Mouse (Mus musculus): ENCODE results near the gene Bcl9l. TPM values are rescaled to one million over a fixed set of nuclear protein-coding genes. Genes with fewer than 3 reads are reported as not detected.

Bcl9l gene
- total and polyA plus RNA-seq, 2 experiments from 2014 or later: 10.4 to 61.1 TPM

- Histone ChIP-seq H3K4me3 (ENCODE audit: low read depth, low read length) (no peak overlapping the region), H3K9ac (replicated peaks; ENCODE audit: low read length, poor library complexity, severe bottlenecking) (peak overlapping the region; percentile 33; the same call in 1 of the 2 replicates), H3K4me1 (ENCODE audit: insufficient read depth, low read length) (peaks cover 66% of the 10 kb centered on the region), H3K27me3 (ENCODE audit: insufficient read depth, low read length) (no peaks in the 10 kb centered on the region), H3K36me3 (ENCODE audit: insufficient read depth, low read length) (no peaks in the 10 kb centered on the region), H3K4me2 (ENCODE audit: low read depth, low read length, poor library complexity, severe bottlenecking) (peak overlapping the region; percentile 99), H3K27ac (ENCODE audit: low read depth, low read length) (peak overlapping the region; percentile 60), H3K9me3 (ENCODE audit: low read length) (no peaks in the 10 kb centered on the region)
- peak; percentile 88 for DNase-seq (ENCODE audit: low spot score)
- WGBS: 8% methylated on average over 5 of the region's 5 CpGs
- TF ChIP-seq CTCF (IDR thresholded peaks at IDR 0.05): no peak
- no peak for ATAC-seq (ENCODE audit: low FRiP score)
These were observed 6.3 kb downstream of the Bcl9l start for GRCm38 (mm10) chr9:44488855-44489381.

- ATAC-seq (ENCODE audit: low FRiP score) (no peak), DNase-seq (ENCODE audit: low spot score) (peak; percentile 72)
- peak; percentile 22 for TF ChIP-seq CTCF (IDR thresholded peaks at IDR 0.05)
- H3K9me3 ChIP-seq (ENCODE audit: low read length): no peaks in the 10 kb centered on the region
- H3K9ac ChIP-seq (replicated peaks; ENCODE audit: low read length, poor library complexity, severe bottlenecking): peak overlapping the region; percentile 33
- H3K27ac ChIP-seq (ENCODE audit: low read depth, low read length): peak overlapping the region; percentile 60
- peak overlapping the region; percentile 99 for H3K4me2 ChIP-seq (ENCODE audit: low read depth, low read length, poor library complexity, severe bottlenecking)
- 0 out of 2 replicates have a peak overlapping the region, but pooled peaks have one; percentile 3 for H3K4me3 ChIP-seq (ENCODE audit: low read depth, low read length)
- H3K4me1 ChIP-seq (ENCODE audit: insufficient read depth, low read length): peaks cover 63% of the 10 kb centered on the region
- no peaks in the 10 kb centered on the region for H3K27me3 ChIP-seq (ENCODE audit: insufficient read depth, low read length)
- H3K36me3 ChIP-seq (ENCODE audit: insufficient read depth, low read length): no peaks in the 10 kb centered on the region
- 10% methylated on average over 17 of the region's 17 CpGs for WGBS
These were observed 7.0 kb downstream of the Bcl9l start for GRCm38 (mm10) chr9:44489651-44490085.

GRCm38 (mm10) chr9:44490086-44490967 lies 7.7 kb downstream of the Bcl9l start:
- no peaks in the 10 kb centered on the region for H3K9me3 ChIP-seq (ENCODE audit: low read length)
- no peak for DNase-seq (ENCODE audit: low spot score)
- WGBS: 16% methylated on average over 17 of the region's 17 CpGs
- no peak for TF ChIP-seq CTCF (IDR thresholded peaks at IDR 0.05)
- H3K4me1 ChIP-seq (ENCODE audit: insufficient read depth, low read length): peaks cover 59% of the 10 kb centered on the region
- H3K36me3 ChIP-seq (ENCODE audit: insufficient read depth, low read length): no peaks in the 10 kb centered on the region
- peak overlapping the region; percentile 99 for H3K4me2 ChIP-seq (ENCODE audit: low read depth, low read length, poor library complexity, severe bottlenecking)
- peak overlapping the region; percentile 33; the same call in 1 of the 2 replicates for H3K9ac ChIP-seq (replicated peaks; ENCODE audit: low read length, poor library complexity, severe bottlenecking)
- H3K4me3 ChIP-seq (ENCODE audit: low read depth, low read length): no peak overlapping the region
- H3K27ac ChIP-seq (ENCODE audit: low read depth, low read length): peak overlapping the region; percentile 62
- no peaks in the 10 kb centered on the region for H3K27me3 ChIP-seq (ENCODE audit: insufficient read depth, low read length)
- ATAC-seq (ENCODE audit: low FRiP score): no peak

GRCm38 (mm10) chr9:44491351-44491750 lies 8.7 kb downstream of the Bcl9l start:
- WGBS: 82% methylated on average over 10 of the region's 10 CpGs
- Histone ChIP-seq H3K4me2 (ENCODE audit: low read depth, low read length, poor library complexity, severe bottlenecking) (no peak overlapping the region), H3K36me3 (ENCODE audit: insufficient read depth, low read length) (no peaks in the 10 kb centered on the region), H3K9me3 (ENCODE audit: low read length) (no peaks in the 10 kb centered on the region), H3K9ac (replicated peaks; ENCODE audit: low read length, poor library complexity, severe bottlenecking) (no peak overlapping the region), H3K27me3 (ENCODE audit: insufficient read depth, low read length) (no peaks in the 10 kb centered on the region), H3K4me1 (ENCODE audit: insufficient read depth, low read length) (peaks cover 49% of the 10 kb centered on the region), H3K4me3 (ENCODE audit: low read depth, low read length) (no peak overlapping the region), H3K27ac (ENCODE audit: low read depth, low read length) (no peak overlapping the region)
- DNase-seq (ENCODE audit: low spot score) (no peak), ATAC-seq (ENCODE audit: low FRiP score) (no peak)
- no peak for TF ChIP-seq CTCF (IDR thresholded peaks at IDR 0.05)

- 56% methylated on average over 17 of the region's 17 CpGs for WGBS
- DNase-seq (ENCODE audit: low spot score): no peak
- H3K4me3 ChIP-seq (ENCODE audit: low read depth, low read length): no peak overlapping the region
- ATAC-seq (ENCODE audit: low FRiP score): no peak
- H3K9ac ChIP-seq (replicated peaks; ENCODE audit: low read length, poor library complexity, severe bottlenecking): peak overlapping the region; percentile 24; the same call in 1 of the 2 replicates
- H3K27me3 ChIP-seq (ENCODE audit: insufficient read depth, low read length): no peaks in the 10 kb centered on the region
- no peak overlapping the region for H3K4me2 ChIP-seq (ENCODE audit: low read depth, low read length, poor library complexity, severe bottlenecking)
- no peak overlapping the region for H3K27ac ChIP-seq (ENCODE audit: low read depth, low read length)
- H3K4me1 ChIP-seq (ENCODE audit: insufficient read depth, low read length): peaks cover 41% of the 10 kb centered on the region
- H3K36me3 ChIP-seq (ENCODE audit: insufficient read depth, low read length): no peaks in the 10 kb centered on the region
- H3K9me3 ChIP-seq (ENCODE audit: low read length): no peaks in the 10 kb centered on the region
- TF ChIP-seq CTCF (IDR thresholded peaks at IDR 0.05): no peak
These were observed 10.2 kb downstream of the Bcl9l start for GRCm38 (mm10) chr9:44492631-44493461.

All from midbrain, postnatal 0 days (tissue).